Mouse (Mus musculus) erythroblast, embryonic 14.5 days (primary cell): ENCODE data around the gene Tnnc2.

Experiments
- GATA1 ChIP-seq: IDR thresholded peaks from 2 replicates; pipeline ENCODE4 v1.6.1; 2012; ENCODE audit warnings: low read length, inconsistent platforms, mixed read lengths
- TAL1 ChIP-seq: IDR thresholded peaks from 3 replicates; pipeline ENCODE4 v1.6.1; 2012; ENCODE audit warnings: low read length, inconsistent platforms, mixed read lengths

GRCm38 (mm10) chr2:164754105-164754504 lies 25.7 kb downstream of the Tnnc2 start:
- TF ChIP-seq GATA1 (no peak), TAL1 (no peak)
